Mouse (Mus musculus): ENCODE measurements at regions not wholly inside any gene's neighbourhood (a gene's known extent, or its start where the extent isn't known, plus 50 kb on each side); places are given as distances from the start of the nearest gene placed in this dataset.

DNA sequence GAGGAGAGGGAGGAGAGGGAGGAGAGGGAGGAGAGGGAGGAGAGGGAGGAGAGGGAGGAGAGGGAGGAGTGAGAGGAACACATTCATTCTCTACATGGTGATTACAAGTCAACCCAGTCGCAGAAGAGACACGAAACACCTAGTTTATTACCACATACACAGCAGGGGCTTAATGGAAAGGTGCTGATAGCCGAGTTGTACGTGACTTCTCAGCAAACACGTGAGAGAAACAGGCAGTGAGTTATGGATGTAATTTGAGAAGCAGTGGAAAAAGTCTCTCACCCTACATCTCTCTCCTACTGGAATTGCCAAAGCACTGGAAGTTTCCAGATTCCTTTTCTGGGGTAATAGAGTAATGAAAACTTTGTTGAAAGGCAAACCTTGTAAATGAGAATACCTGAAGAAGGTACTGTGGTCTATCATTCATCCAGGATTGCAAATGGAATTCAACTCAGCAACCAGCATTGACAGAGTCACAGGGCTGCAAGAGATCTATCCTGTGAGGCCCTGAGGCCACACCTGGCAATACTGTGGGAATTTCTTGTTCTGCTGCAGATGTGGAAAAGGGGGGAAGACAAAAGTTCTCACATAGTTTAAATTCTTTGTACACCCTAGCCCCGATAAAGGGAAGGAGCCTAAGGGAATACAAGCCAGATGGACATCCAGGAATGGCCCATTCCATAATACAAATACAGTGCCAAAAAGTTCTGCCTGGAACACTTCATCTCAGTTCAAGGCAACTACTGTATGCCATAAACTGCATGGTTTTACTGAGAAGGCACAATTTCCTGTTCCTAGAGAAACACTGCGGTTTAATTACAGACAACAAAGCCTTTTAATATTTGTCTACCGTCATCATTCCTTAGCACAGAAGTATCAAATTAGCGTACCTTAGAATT lies 184.7 kb downstream of the Nrp2 start:
- WGBS, result 27% methylated on average over 9 of the region's 9 CpGs
- TF ChIP-seq CTCF (IDR thresholded peaks at IDR 0.05; ENCODE audit: low read depth), result no peak
- Histone ChIP-seq H3K36me3 (ENCODE audit: insufficient read depth, low read length) (no peaks in the 10 kb centered on the region), H3K4me3 (replicated peaks; ENCODE audit: low read depth, low read length) (no peak overlapping the region), H3K27ac (no peak overlapping the region), H3K27me3 (ENCODE audit: insufficient read depth, low read length) (no peaks in the 10 kb centered on the region), H3K9me3 (replicated peaks; ENCODE audit: low read length) (no peaks in the 10 kb centered on the region), H3K4me1 (replicated peaks; ENCODE audit: insufficient read depth, low read length) (no peaks in the 10 kb centered on the region), H3K4me2 (ENCODE audit: low read length) (no peak overlapping the region), H3K9ac (ENCODE audit: low read depth, low read length) (no peak overlapping the region)
- DNase-seq (ENCODE audit: low spot score), result peak; percentile 38
- ATAC-seq (replicated peaks; ENCODE audit: low FRiP score, low read depth), result no peak

DNA sequence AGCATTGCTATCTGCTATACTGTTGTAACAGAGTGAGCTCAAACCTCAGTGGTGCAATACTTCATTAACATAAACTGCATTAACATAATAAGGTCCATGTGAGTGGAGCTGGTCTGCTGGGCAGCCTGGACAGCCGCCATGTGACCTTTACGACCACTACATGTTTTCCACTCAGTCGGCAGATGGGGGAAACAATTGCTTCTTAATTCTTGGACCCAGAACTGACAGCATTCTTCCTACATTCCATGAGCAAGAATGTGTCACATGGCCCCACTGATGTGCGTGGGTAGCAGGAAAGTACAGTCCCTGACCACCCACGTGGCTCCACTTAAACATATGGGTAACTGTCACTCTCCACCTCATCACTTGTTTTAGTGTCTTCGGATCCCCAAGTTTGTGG lies 198.3 kb downstream of the Nrp2 start:
- H3K27me3 ChIP-seq (ENCODE audit: insufficient read depth, low read length), result no peaks in the 10 kb centered on the region
- no peaks in the 10 kb centered on the region for H3K9me3 ChIP-seq (replicated peaks; ENCODE audit: low read length)
- DNase-seq (ENCODE audit: low spot score) (peak; percentile 74), ATAC-seq (replicated peaks; ENCODE audit: low FRiP score, low read depth) (peak; percentile 43; the same call in 1 of the 2 replicates)
- no peaks in the 10 kb centered on the region for H3K36me3 ChIP-seq (ENCODE audit: insufficient read depth, low read length)
- no peak overlapping the region for H3K27ac ChIP-seq
- H3K4me3 ChIP-seq (replicated peaks; ENCODE audit: low read depth, low read length), result no peak overlapping the region
- H3K4me2 ChIP-seq (ENCODE audit: low read length), result no peak overlapping the region
- no peak overlapping the region for H3K9ac ChIP-seq (ENCODE audit: low read depth, low read length)
- TF ChIP-seq CTCF (IDR thresholded peaks at IDR 0.05; ENCODE audit: low read depth), result no peak
- 45% methylated on average over 6 of the region's 6 CpGs for WGBS
- no peaks in the 10 kb centered on the region for H3K4me1 ChIP-seq (replicated peaks; ENCODE audit: insufficient read depth, low read length)

DNA sequence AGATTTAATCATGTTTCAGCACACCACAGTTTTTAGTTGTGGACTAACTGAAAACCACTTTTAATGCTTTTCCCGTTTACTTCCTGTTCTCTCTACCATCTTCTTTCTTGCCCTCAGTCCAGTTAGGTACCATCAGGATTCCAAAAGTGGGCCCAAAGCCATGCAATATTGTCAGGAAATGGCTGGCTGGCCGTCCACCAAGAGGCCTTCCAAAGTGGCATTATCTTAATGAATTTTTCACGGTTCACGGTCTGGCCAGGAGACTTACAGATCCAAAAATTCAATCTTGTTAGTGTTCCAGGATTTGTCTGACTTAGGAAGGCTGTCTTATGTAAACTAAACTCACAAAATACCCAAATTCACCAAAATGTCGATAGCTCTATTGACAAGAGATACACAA lies 198.8 kb downstream of the Nrp2 start:
- WGBS, result 60% methylated on average over 5 of the region's 5 CpGs
- no peak overlapping the region for H3K9ac ChIP-seq (ENCODE audit: low read depth, low read length)
- no peak for TF ChIP-seq CTCF (IDR thresholded peaks at IDR 0.05; ENCODE audit: low read depth)
- ATAC-seq (replicated peaks; ENCODE audit: low FRiP score, low read depth) (no peak), DNase-seq (ENCODE audit: low spot score) (no peak)
- no peaks in the 10 kb centered on the region for H3K4me1 ChIP-seq (replicated peaks; ENCODE audit: insufficient read depth, low read length)
- no peak overlapping the region for H3K4me3 ChIP-seq (replicated peaks; ENCODE audit: low read depth, low read length)
- no peak overlapping the region for H3K27ac ChIP-seq
- no peaks in the 10 kb centered on the region for H3K9me3 ChIP-seq (replicated peaks; ENCODE audit: low read length)
- no peak overlapping the region for H3K4me2 ChIP-seq (ENCODE audit: low read length)
- no peaks in the 10 kb centered on the region for H3K27me3 ChIP-seq (ENCODE audit: insufficient read depth, low read length)
- no peaks in the 10 kb centered on the region for H3K36me3 ChIP-seq (ENCODE audit: insufficient read depth, low read length)

DNA sequence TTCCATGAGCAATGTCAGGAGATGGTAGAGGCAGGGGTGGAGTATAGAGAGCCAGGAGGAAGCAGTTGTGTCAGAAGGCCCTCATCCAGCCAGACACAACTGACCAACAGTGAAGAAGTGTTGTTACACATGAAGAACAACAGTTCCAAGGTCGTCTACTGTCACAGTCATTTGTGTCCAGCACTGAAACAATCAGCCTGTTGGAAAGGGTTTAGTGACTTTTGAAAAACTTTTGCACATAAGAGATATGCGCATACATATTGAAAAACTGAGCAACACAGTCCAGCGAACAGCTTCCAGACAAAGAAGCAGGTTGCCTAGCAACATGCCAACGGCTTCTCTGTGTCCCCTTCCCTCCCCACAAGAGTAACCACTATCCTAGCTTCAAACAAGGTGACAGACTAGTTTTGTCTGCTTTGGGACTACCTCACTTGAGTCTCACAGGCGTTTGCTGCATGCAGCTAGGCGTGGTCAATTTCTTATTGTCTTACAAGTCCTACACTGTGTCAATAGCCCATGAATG lies 199.9 kb downstream of the Nrp2 start:
- no peak overlapping the region for H3K27ac ChIP-seq
- ATAC-seq (replicated peaks; ENCODE audit: low FRiP score, low read depth) (no peak), DNase-seq (ENCODE audit: low spot score) (no peak)
- no peaks in the 10 kb centered on the region for H3K9me3 ChIP-seq (replicated peaks; ENCODE audit: low read length)
- H3K9ac ChIP-seq (ENCODE audit: low read depth, low read length), result no peak overlapping the region
- no peak for TF ChIP-seq CTCF (IDR thresholded peaks at IDR 0.05; ENCODE audit: low read depth)
- H3K4me2 ChIP-seq (ENCODE audit: low read length), result no peak overlapping the region
- no peak overlapping the region for H3K4me3 ChIP-seq (replicated peaks; ENCODE audit: low read depth, low read length)
- no peaks in the 10 kb centered on the region for H3K27me3 ChIP-seq (ENCODE audit: insufficient read depth, low read length)
- WGBS, result 81% methylated on average over 6 of the region's 6 CpGs
- no peaks in the 10 kb centered on the region for H3K36me3 ChIP-seq (ENCODE audit: insufficient read depth, low read length)
- no peaks in the 10 kb centered on the region for H3K4me1 ChIP-seq (replicated peaks; ENCODE audit: insufficient read depth, low read length)

DNA sequence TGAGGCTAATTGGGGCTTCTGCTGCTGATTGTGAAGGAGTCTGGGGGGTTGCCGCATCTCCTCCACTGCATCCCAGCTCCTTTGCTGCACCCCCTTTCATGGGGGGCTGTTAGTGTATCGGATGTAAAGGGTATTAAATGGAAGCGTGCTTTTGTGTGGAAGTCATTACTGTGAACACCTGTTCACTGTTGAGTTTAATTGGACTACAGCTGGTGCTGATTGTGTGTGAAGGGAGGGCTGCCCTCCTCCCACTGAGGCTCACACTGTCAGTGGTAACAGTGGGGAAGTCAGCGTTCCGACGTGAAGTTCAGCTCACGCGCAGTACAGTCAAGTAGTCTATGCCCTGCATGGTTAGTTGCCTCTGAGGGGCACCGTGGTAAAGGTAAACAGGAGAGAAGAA lies 202.7 kb downstream of the Nrp2 start:
- H3K4me3 ChIP-seq (replicated peaks; ENCODE audit: low read depth, low read length), result no peak overlapping the region
- no peak for DNase-seq (ENCODE audit: low spot score)
- ATAC-seq (replicated peaks; ENCODE audit: low FRiP score, low read depth), result no peak
- no peaks in the 10 kb centered on the region for H3K27me3 ChIP-seq (ENCODE audit: insufficient read depth, low read length)
- 60% methylated on average over 9 of the region's 9 CpGs for WGBS
- no peaks in the 10 kb centered on the region for H3K9me3 ChIP-seq (replicated peaks; ENCODE audit: low read length)
- H3K4me2 ChIP-seq (ENCODE audit: low read length), result no peak overlapping the region
- no peak overlapping the region for H3K9ac ChIP-seq (ENCODE audit: low read depth, low read length)
- no peaks in the 10 kb centered on the region for H3K36me3 ChIP-seq (ENCODE audit: insufficient read depth, low read length)
- H3K27ac ChIP-seq, result no peak overlapping the region
- no peak for TF ChIP-seq CTCF (IDR thresholded peaks at IDR 0.05; ENCODE audit: low read depth)
- H3K4me1 ChIP-seq (replicated peaks; ENCODE audit: insufficient read depth, low read length), result no peaks in the 10 kb centered on the region

DNA sequence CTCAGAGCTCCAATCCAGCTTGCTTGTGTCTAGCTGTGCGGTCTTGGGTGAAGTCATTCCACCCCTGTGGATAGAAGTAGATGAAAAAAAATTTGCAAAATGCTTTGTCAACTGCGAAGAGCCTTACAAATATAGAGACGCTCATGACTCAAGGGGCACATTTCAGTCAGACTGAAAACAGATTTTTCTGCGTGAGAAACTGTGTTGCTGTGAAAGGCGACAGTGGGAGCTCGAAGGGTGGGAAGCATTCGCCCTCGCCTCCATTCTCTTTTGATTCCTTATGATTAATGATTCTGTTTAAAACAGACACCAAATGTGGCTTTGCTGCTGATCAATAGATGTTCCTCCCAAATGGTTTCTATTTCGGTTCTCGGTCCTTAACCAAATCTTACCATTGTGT lies 204.2 kb downstream of the Nrp2 start:
- Histone ChIP-seq H3K4me1 (replicated peaks; ENCODE audit: insufficient read depth, low read length) (no peaks in the 10 kb centered on the region), H3K27me3 (ENCODE audit: insufficient read depth, low read length) (no peaks in the 10 kb centered on the region), H3K9ac (ENCODE audit: low read depth, low read length) (no peak overlapping the region), H3K4me3 (replicated peaks; ENCODE audit: low read depth, low read length) (no peak overlapping the region), H3K36me3 (ENCODE audit: insufficient read depth, low read length) (no peaks in the 10 kb centered on the region), H3K27ac (no peak overlapping the region), H3K9me3 (replicated peaks; ENCODE audit: low read length) (no peaks in the 10 kb centered on the region), H3K4me2 (ENCODE audit: low read length) (no peak overlapping the region)
- 91% methylated on average over 10 of the region's 10 CpGs for WGBS
- TF ChIP-seq CTCF (IDR thresholded peaks at IDR 0.05; ENCODE audit: low read depth), result no peak
- DNase-seq (ENCODE audit: low spot score) (no peak), ATAC-seq (replicated peaks; ENCODE audit: low FRiP score, low read depth) (no peak)
